Mouse (Mus musculus) hindbrain, embryonic 10.5 days (tissue): ENCODE results near the gene Lrrc4b. TPM values are rescaled to one million over a fixed set of nuclear protein-coding genes. Genes with fewer than 3 reads are reported as not detected.
A peak's percentile ranks its signal among the peaks of the same experiment; 100 is the strongest.

Experiments
- DNase-seq: peaks from one replicate; pipeline ENCODE4 v3.0.0-alpha.2; 2017; ENCODE audit warnings: low spot score
- H3K27ac ChIP-seq: fragments of 300-500 bp; sonication (generic); 2 replicates; pipeline ENCODE4 v1.5.1; 2016; ENCODE audit warnings: mild to moderate bottlenecking, moderate library complexity
- H3K27me3 ChIP-seq: fragments of 300-500 bp; sonication (generic); 2 replicates; pipeline ENCODE4 v1.6.1; 2016; ENCODE audit warnings: mild to moderate bottlenecking; ENCODE audit not compliant: poor library complexity, insufficient read depth, severe bottlenecking
- H3K36me3 ChIP-seq: fragments of 300-500 bp; sonication (generic); 2 replicates; pipeline ENCODE4 v1.6.1; 2016; ENCODE audit warnings: mild to moderate bottlenecking, moderate library complexity
- H3K4me1 ChIP-seq: fragments of 300-500 bp; sonication (generic); replicated peaks from 2 replicates; pipeline ENCODE4 v1.6.1; 2016; ENCODE audit warnings: mild to moderate bottlenecking
- H3K4me3 ChIP-seq: fragments of 300-500 bp; sonication (generic); 2 replicates; pipeline ENCODE4 v1.5.1; 2016; ENCODE audit warnings: mild to moderate bottlenecking, moderate library complexity
- H3K9me3 ChIP-seq: fragments of 300-500 bp; sonication (generic); 2 replicates; pipeline ENCODE4 v1.6.1; 2016; ENCODE audit warnings: mild to moderate bottlenecking, moderate library complexity
- WGBS: fragments of 180-500 bp; shearing (Covaris S2); methylation state at CpG from one replicate; pipeline ENCODE4 v1.1.7; 2016; 5-methylcytosine and 5-hydroxymethylcytosine counted together
- polyA plus RNA-seq: library from polyadenylated mRNA; unstranded; fragments of >200 nt; fragmentation: Nextera tagmentation; extraction: Ambion mirVana; gene quantifications from 2 replicates; pipeline ENCODE4 v1.2.1, GENCODE M21; 2016

Lrrc4b gene
- 1.7 and 4.4 TPM in 2 replicates for polyA plus RNA-seq

DNA sequence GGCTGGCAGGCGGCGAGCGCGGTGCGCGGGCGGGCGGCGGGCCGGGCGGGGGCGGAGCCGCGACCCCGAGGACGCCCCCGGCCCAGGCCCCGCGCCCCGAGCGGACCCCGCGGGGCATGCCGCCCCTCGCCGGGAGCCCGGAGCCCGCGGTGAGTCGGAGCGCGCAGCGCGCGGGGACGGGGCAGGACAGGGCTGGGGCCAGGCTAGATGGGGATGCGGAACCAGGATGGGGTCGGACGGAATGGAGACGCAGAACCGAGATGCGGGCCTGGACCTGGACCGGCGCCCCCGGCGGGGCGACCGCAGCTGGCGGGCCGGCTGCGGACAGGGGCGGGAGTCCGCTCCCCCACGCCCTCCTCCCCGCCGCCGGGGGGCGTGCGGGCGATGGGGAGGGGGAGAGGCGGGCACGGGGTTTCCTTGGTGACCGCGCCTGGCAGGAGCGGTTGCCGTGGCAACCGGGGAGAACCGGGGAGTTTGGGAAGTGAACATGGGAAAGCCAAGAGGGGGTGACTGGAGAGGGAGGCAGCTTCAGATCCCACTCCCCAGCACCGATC is at the start of gene Lrrc4b:
Lrrc4b (plus strand) TSS at position 51 of the 554 bp plus-strand sequence.
- Histone ChIP-seq H3K4me3 (peak within 1 kb of the TSS; percentile 76), H3K27me3 (peaks cover 61% of the 10 kb centered on the region), H3K36me3 (0 out of 2 replicates have a peak, but pooled peaks cover 9% of the 10 kb centered on the region), H3K9me3 (no peaks in the 10 kb centered on the region), H3K4me1 (peaks cover 69% of the 10 kb centered on the region), H3K27ac (peak within 1 kb of the TSS; percentile 97)
- peak; percentile 83 for DNase-seq
- WGBS, result under 1% methylated on average over 68 of the region's 69 CpGs

DNA sequence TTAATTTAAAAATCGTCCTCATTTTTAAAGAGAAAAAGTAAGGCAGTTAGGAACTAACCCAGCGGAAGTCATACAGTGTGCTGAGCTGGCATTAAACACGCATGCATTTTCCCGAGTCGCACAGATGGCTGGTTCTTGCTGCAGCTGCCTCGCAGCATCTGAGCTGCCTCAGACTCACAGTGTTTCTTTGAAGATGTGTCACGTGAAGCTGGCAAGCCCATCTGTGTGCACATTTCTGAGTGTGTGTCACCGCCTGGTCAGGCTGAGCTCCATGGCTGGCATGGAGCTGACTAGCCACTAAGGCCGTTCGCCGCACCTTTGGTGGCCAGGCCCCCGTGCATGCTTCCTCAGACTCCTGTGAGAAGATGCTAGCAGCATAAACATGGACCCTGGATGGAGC is 46.3 kb upstream of the Lrrc4b start:
- H3K9me3 ChIP-seq, result no peaks in the 10 kb centered on the region
- peak overlapping the region; percentile 42; the same call in 1 of the 2 replicates for H3K27ac ChIP-seq
- peaks cover 36% of the 10 kb centered on the region for H3K27me3 ChIP-seq
- no peak for DNase-seq
- H3K36me3 ChIP-seq, result no peaks in the 10 kb centered on the region
- peaks cover 16% of the 10 kb centered on the region for H3K4me1 ChIP-seq
- 77% methylated on average over 12 of the region's 12 CpGs for WGBS
- H3K4me3 ChIP-seq, result no peak overlapping the region

DNA sequence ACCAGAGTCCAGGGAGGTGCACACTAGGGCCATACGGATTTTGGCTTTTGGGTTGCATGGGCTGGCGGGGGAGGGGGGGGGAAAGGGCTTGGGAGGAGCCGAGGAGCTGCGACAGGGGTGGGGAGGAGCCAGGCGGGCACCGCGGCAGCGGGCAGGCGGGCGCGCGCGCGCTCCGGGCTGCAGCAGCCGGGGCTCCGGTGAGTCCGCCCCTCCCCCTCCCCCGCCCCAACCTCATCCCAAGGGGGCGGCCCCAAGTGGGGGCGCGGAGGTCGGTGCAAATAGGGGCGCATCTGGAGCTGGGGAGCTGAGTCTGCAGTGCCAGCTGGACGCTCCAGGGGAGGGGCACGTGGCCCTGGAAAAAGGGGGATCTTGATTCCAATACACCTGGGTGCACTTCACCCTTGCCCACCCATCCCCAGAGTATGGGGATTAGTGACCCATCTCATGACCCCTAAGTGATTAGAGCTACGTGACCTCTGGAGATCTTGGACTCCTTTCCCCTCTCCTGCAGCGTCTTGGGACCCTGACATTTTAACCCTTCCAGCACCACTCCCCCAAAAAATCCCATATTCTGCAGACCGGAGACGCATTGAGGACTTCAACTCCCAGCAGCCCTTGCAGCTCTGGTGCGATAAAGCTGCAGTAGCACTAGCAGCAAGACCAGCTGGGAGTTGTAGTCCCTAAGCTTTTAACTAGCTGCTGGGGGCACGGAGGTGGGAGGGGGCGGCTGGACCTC is 44.7 kb upstream of the Lrrc4b start, which contains the start of gene Syt3:
Syt3 (plus strand) TSS at position 123 of the 736 bp plus-strand sequence.
- peaks cover 16% of the 10 kb centered on the region for H3K4me1 ChIP-seq
- under 1% methylated on average over 33 of the region's 33 CpGs for WGBS
- no peaks in the 10 kb centered on the region for H3K36me3 ChIP-seq
- H3K9me3 ChIP-seq, result no peaks in the 10 kb centered on the region
- H3K27me3 ChIP-seq, result peaks cover 43% of the 10 kb centered on the region
- H3K4me3 ChIP-seq, result peak within 1 kb of the TSS; percentile 59
- DNase-seq, result peak; percentile 78
- H3K27ac ChIP-seq, result peak within 1 kb of the TSS; percentile 74

DNA sequence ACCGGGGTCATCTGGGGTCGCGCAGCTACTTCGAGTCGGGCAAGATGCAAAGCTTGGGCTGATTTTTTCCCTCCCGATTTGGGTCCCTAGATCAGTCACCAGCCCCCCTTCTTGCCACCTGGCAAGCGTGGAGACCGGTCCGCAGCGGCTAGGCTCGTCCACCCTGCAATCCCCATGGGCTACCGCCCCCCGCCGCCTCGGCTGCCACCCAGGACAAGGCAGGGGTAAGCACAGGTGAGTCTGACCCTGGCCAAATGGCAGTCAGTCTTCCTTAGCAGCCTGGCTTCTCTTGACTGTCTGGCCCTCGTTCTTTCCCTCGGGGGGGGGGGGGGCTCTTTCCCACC is 44.1 kb upstream of the Lrrc4b start:
- peak overlapping the region; percentile 59 for H3K4me3 ChIP-seq
- under 1% methylated on average over 17 of the region's 17 CpGs for WGBS
- peaks cover 16% of the 10 kb centered on the region for H3K4me1 ChIP-seq
- DNase-seq, result no peak
- no peaks in the 10 kb centered on the region for H3K9me3 ChIP-seq
- H3K36me3 ChIP-seq, result no peaks in the 10 kb centered on the region
- H3K27ac ChIP-seq, result peak overlapping the region; percentile 74
- peaks cover 43% of the 10 kb centered on the region for H3K27me3 ChIP-seq

DNA sequence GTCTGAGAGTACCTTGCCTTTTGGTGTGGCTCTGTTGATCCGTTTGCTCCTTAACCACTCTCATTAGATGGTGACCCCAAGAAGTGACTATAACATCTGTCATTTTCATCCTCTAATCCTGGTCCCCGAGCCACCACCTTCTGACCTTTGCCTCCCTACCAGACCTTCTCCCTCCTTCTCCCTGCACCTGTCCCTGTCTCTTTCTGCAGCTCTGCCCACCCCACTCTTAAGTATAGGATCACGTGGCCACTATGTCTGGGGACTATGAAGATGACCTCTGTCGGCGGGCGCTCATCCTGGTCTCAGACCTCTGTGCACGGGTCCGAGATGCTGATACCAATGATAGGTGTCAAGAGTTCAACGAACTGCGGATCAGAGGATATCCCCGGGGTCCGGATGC is 43.1 kb upstream of the Lrrc4b start, which contains the start of gene 1700008O03Rik:
1700008O03Rik (minus strand) TSS at position 101 of the 400 bp plus-strand sequence.
- Histone ChIP-seq H3K36me3 (no peaks in the 10 kb centered on the region), H3K9me3 (no peaks in the 10 kb centered on the region), H3K4me3 (peak within 1 kb of the TSS; percentile 59), H3K27ac (peak within 1 kb of the TSS; percentile 74), H3K4me1 (peaks cover 16% of the 10 kb centered on the region), H3K27me3 (peaks cover 43% of the 10 kb centered on the region)
- WGBS, result 80% methylated on average over 12 of the region's 12 CpGs
- DNase-seq, result no peak

DNA sequence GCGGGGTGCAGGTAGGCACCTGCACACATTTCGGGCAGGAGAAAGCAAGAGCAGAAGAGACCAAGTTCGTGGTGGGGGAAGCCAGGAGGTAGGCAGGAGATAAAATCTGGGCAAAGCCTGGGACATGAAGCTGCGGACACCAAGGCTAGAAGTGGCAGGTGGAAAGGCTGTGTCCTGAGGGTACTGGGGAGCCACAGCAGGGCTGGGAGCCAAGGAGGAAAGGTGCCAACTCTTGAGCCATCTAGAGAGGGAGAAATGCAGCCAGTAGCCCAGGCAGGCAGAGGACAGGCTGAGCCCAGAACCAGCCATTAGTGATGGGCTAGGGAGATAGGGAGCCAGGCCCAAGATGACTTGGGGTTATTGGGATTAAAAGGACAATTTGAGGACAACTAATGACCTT is 37.0 kb upstream of the Lrrc4b start:
- 85% methylated on average over 4 of the region's 4 CpGs for WGBS
- no peaks in the 10 kb centered on the region for H3K9me3 ChIP-seq
- H3K27ac ChIP-seq, result no peak overlapping the region
- no peaks in the 10 kb centered on the region for H3K4me1 ChIP-seq
- H3K36me3 ChIP-seq, result no peaks in the 10 kb centered on the region
- no peak overlapping the region for H3K4me3 ChIP-seq
- no peak for DNase-seq
- H3K27me3 ChIP-seq, result peaks cover 18% of the 10 kb centered on the region

DNA sequence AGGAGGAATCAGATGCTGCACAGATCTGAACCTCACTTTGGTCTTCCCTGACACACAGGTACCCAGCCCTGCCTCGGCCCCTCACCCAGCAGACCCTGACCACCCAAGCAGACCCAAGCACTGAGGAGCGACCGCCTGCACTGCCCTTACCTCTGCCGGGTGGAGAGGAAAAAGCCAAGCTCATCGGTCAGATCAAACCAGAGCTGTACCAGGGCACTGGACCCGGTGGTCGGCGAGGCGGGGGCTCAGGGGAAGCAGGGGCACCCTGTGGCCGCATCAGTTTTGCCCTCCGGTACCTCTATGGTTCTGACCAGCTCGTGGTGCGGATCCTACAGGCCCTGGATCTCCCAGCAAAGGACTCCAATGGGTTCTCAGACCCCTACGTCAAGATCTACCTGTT is 36.5 kb upstream of the Lrrc4b start:
- Histone ChIP-seq H3K27ac (no peak overlapping the region), H3K27me3 (peaks cover 13% of the 10 kb centered on the region), H3K4me1 (no peaks in the 10 kb centered on the region), H3K4me3 (no peak overlapping the region), H3K36me3 (no peaks in the 10 kb centered on the region), H3K9me3 (no peaks in the 10 kb centered on the region)
- 90% methylated on average over 14 of the region's 14 CpGs for WGBS
- no peak for DNase-seq

DNA sequence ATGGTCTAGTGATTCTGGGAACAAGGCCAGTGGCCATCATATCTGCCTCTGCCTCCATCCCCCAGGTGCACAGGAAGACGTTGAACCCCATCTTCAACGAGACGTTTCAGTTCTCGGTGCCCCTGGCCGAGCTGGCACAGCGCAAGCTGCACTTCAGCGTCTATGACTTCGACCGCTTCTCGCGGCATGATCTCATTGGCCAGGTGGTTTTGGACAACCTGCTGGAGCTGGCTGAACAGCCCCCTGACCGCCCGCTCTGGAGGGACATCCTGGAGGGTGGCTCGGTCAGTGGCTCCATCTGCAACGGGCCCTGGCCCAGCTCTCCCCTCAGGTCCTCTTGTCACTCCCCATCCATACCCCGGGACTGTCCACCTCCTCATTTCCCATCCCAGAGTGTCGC is 35.5 kb upstream of the Lrrc4b start:
- no peaks in the 10 kb centered on the region for H3K4me1 ChIP-seq
- H3K4me3 ChIP-seq, result no peak overlapping the region
- H3K27me3 ChIP-seq, result peaks cover 4% of the 10 kb centered on the region; the same call in 1 of the 2 replicates
- no peaks in the 10 kb centered on the region for H3K9me3 ChIP-seq
- 92% methylated on average over 17 of the region's 17 CpGs for WGBS
- no peaks in the 10 kb centered on the region for H3K36me3 ChIP-seq
- H3K27ac ChIP-seq, result no peak overlapping the region
- DNase-seq, result no peak

DNA sequence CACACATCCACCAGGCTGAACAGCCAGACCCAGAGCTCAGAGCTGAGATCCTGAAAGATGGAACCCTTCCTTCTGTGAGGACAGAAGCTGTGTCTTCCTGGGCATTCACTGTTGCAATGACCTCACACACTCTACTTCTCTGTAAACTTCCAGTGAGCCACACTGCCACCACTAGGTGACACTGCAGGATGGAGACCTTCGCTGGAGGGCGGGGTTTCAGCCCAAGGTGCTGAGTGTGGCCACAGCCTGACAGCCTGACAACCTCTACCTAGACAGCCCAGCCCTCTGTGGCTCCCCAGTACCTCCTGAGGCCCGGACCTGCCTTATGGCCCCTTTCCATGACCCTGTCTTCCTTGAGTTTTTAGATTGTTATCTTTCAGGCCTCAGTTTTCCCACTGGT is 30.2 kb upstream of the Lrrc4b start:
- Histone ChIP-seq H3K9me3 (no peaks in the 10 kb centered on the region), H3K36me3 (no peaks in the 10 kb centered on the region), H3K4me1 (peaks cover 11% of the 10 kb centered on the region), H3K27ac (no peak overlapping the region), H3K27me3 (peaks cover 23% of the 10 kb centered on the region), H3K4me3 (no peak overlapping the region)
- 12% methylated on average over 3 of the region's 3 CpGs for WGBS
- peak; percentile 55 for DNase-seq

DNA sequence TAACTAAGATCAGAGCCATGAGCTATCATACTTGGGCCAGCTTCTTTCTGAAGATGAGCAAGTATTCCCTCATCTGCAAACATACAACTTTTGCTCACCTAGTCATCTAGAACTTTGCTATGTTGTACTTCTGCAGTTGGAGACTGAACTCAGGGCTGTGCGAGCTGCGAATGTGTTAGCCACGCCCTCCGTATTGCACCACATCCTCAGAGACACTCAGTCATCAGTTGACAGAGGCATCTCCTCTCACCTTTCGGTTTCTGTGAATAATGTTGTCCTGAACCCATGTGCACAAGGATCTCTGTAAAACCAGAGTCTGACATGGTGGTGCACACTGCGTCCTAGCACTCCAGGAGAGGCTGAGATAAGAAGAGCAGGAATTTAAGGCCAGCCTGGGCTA is 27.1 kb upstream of the Lrrc4b start:
- Histone ChIP-seq H3K36me3 (no peaks in the 10 kb centered on the region), H3K27ac (no peak overlapping the region), H3K4me3 (no peak overlapping the region), H3K4me1 (peaks cover 23% of the 10 kb centered on the region), H3K27me3 (peaks cover 29% of the 10 kb centered on the region), H3K9me3 (no peaks in the 10 kb centered on the region)
- DNase-seq, result no peak
- WGBS, result 83% methylated on average over 6 of the region's 6 CpGs

DNA sequence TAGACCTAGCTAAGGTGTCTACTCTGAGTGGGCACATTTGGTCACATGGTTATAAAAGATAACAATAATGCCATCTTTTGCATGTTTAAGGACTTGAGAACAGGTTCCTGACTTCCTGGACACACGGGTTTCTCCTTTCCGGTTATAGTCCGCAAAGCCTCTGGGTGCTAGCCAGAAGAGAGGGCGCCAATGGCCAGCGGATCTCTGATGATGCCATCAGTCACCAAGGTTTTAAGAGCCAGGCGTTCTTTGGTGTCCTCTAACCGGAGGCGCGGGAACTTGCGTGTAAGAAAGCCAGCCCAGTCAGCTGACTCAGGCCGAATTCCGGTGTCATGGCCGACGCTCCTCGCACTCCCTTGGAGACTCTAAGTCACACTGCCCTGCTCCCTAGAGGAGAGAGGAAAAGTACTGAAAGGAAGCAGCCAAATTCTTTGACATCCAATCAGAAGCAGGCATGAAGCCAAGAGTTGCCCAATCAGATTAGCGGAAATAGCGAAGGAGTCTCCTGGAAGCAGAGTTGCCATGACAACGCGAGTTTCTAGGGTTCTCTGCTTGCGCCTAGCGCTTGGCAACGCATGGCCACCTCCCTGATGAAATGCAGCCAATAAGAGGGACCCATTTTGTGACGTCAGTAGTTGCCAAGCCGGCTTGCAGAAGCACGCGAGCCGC is 23.3 kb upstream of the Lrrc4b start:
- no peaks in the 10 kb centered on the region for H3K36me3 ChIP-seq
- WGBS, result 3% methylated on average over 27 of the region's 27 CpGs
- H3K27me3 ChIP-seq, result peaks cover 43% of the 10 kb centered on the region

DNA sequence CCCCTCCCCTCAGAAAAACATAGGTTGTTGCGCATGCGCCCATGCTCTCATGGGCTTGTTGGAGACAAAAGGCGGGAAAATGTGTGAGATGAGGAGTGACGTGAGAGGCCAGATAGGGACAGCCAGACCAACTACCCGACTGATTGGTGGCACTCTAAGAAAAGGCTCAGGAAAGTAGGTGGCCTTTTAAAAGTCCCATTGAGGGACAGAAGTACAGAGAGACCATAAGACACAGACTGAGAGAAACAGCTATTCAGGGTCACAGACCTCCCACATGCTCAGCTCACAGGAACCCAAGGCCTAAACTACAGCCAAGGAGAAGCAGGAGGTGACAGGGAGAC is 22.8 kb upstream of the Lrrc4b start:
- peak overlapping the region; percentile 48 for H3K4me3 ChIP-seq

More for the DNA sequence above, 23.3 kb upstream of the Lrrc4b start:
- no peaks in the 10 kb centered on the region for H3K9me3 ChIP-seq
- peak overlapping the region; percentile 86 for H3K27ac ChIP-seq
- H3K4me3 ChIP-seq, result peak overlapping the region; percentile 48
- DNase-seq, result peak; percentile 97
- peaks cover 12% of the 10 kb centered on the region; the same call in 1 of the 2 replicates for H3K4me1 ChIP-seq

DNA sequence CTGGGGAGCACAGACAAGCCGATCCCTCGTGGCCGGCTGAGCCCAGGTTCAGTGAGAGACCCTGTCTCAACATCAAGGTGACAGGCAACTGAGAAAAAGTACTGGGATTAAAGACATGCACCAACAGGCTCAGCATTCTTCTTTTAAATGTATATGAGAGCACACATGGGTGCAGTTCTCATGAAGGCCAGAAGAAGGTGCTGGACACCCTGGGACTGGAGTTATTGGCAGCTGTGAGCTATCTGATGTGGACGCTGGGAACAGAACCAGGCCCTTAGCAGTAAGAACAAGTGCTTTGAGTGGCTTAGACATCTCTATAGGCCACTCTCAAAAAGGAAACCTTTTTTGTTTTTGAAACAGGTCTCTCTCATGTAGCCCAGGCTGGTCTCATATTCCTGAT is 17.7 kb upstream of the Lrrc4b start:
- WGBS, result 85% methylated on average over 4 of the region's 4 CpGs
- Histone ChIP-seq H3K4me3 (no peak overlapping the region), H3K27me3 (peaks cover 19% of the 10 kb centered on the region)

More for the DNA sequence above, 22.8 kb upstream of the Lrrc4b start:
- peak overlapping the region; percentile 79 for H3K27ac ChIP-seq
- H3K9me3 ChIP-seq, result no peaks in the 10 kb centered on the region
- peaks cover 37% of the 10 kb centered on the region for H3K27me3 ChIP-seq
- DNase-seq, result no peak
- WGBS, result under 1% methylated on average over 5 of the region's 5 CpGs
- no peaks in the 10 kb centered on the region for H3K36me3 ChIP-seq
- H3K4me1 ChIP-seq, result peaks cover 12% of the 10 kb centered on the region; the same call in 1 of the 2 replicates

More for the DNA sequence above, 17.7 kb upstream of the Lrrc4b start:
- Histone ChIP-seq H3K9me3 (no peaks in the 10 kb centered on the region), H3K4me1 (peaks cover under 1% of the 10 kb centered on the region; the same call in 1 of the 2 replicates), H3K27ac (no peak overlapping the region), H3K36me3 (no peaks in the 10 kb centered on the region)
- no peak for DNase-seq
